ENCODE assay signal across 13 mouse cellular contexts in genomic region chr6:85132794-85133193, GRCm38 (mm10). TPM values are rescaled to one million over a fixed set of nuclear protein-coding genes. Genes with fewer than 3 reads are reported as not detected.
DNase-seq lines count a peak whose midpoint lies in the region; ATAC-seq and TF ChIP-seq lines count a peak whose summit lies in the region.
"Not testable (repeated sequence)": the region's sequence is repeated elsewhere in the genome, so short reads cannot be mapped to it uniquely, and the experiment has no call there.
"Had no signal": no experiment of that assay in that cellular context is flagged by ENCODE, and none has a peak within 500 bp of the region (broad histone marks: within the 10 kb centered on the region; RNA-seq: fewer than 3 reads in every experiment).

No protein-coding gene starts in this region.

- ATAC-seq in liver, embryonic 14.5 days (ENCODE audit: insufficient read depth) = not testable (repeated sequence)

- H3K4me3 ChIP-seq in E14TG2a.4 (replicated peaks; ENCODE audit: low read length); liver, embryonic 14.5 days (ENCODE audit: insufficient read depth in 1 of 2, low read depth in 2 of 2, low read length in 2 of 2): not testable (repeated sequence)

- peak; percentile 60 for DNase-seq in adrenal gland, postnatal 14 days
- peak; percentile 36 for DNase-seq in embryo, embryonic 10 days (ENCODE audit: low spot score)
- DNase-seq in heart, postnatal 36 days = peak; percentile 21 to 28
- DNase-seq in kidney, postnatal 4 days = peak; percentile 59 to 67
- DNase-seq in liver, embryonic 14.5 days (ENCODE audit: low read depth in 3 of 3, low spot score in 3 of 3) = not testable (repeated sequence)
- DNase-seq in ovary, postnatal 36 days (ENCODE audit: low spot score) = peak; percentile 35
- peak; percentile 37 for DNase-seq in thymus, postnatal 0 days (ENCODE audit: low spot score)

- not testable (repeated sequence) for H3K4me2 ChIP-seq in liver, embryonic 14.5 days (ENCODE audit: low read depth)

- TF ChIP-seq CTCF in E14TG2a.4 (conservative IDR thresholded peaks at IDR 0.05; ENCODE audit: low read length) = peak; percentile 43
- TF ChIP-seq CTCF in liver, embryonic 14.5 days (IDR thresholded peaks at IDR 0.05; ENCODE audit: low read depth) = peak; percentile 64

- H3K9ac ChIP-seq in liver, embryonic 14.5 days (replicated peaks) = not testable (repeated sequence)

- H3K9me3 ChIP-seq in E14TG2a.4 (ENCODE audit: low read length); liver, embryonic 14.5 days (ENCODE audit: control insufficient read depth, low read length): not testable (repeated sequence)

- not testable (repeated sequence) for H3K27ac ChIP-seq in liver, embryonic 14.5 days

- intact Hi-C loops in heart, postnatal 36 days (cut with DNase I) = loop anchor here (10.0 kb wide), 1 partner anchor 548 kb away; no protein-coding TSS in a partner anchor

- not testable (repeated sequence) for H3K27me3 ChIP-seq in E14TG2a.4 (ENCODE audit: insufficient read depth, low read length); liver, embryonic 14.5 days (ENCODE audit: control insufficient read depth, insufficient read depth, low read length)

- WGBS in liver, embryonic 14.5 days (ENCODE audit: insufficient replicate concordance) = 35% methylated on average over 3 of the region's 3 CpGs

- H3K4me1 ChIP-seq in E14TG2a.4 (replicated peaks; ENCODE audit: low read depth, low read length) = peaks cover 25% of the 10 kb centered on the region
- H3K4me1 ChIP-seq in liver, embryonic 14.5 days (replicated peaks; ENCODE audit: control insufficient read depth in 2 of 2, insufficient read depth in 2 of 2, low read length in 1 of 2) = not testable (repeated sequence)

- TF ChIP-seq EP300 in liver, embryonic 14.5 days (IDR thresholded peaks at IDR 0.05; ENCODE audit: low read depth) = not testable (repeated sequence)

- peaks cover 32% of the 10 kb centered on the region for H3K36me3 ChIP-seq in E14TG2a.4 (ENCODE audit: insufficient read depth, low read length)
- not testable (repeated sequence) for H3K36me3 ChIP-seq in liver, embryonic 14.5 days (replicated peaks; ENCODE audit: control insufficient read depth, insufficient read depth, low read depth)

RNA-seq across cellular contexts. Expression of gene Spr, which starts 4.8 kb away (rescaled TPM):
- total RNA-seq in adrenal gland, postnatal 14 days (2021) = 60.3 and 64.5 TPM in 2 replicates
- total RNA-seq in heart, postnatal 36 days (2021) = 10 to 100 TPM; 82.3 to 83.8 TPM
- 7.6 and 7.9 TPM in 2 replicates for polyA plus RNA-seq in liver, embryonic 14.5 days (2012; rRNA removed)
- 32.9 and 35.6 TPM in 2 replicates for polyA plus RNA-seq in liver, embryonic 14.5 days (2014; fragmentation: Nextera tagmentation; extraction: Ambion mirVana)
- polyA plus RNA-seq in thymus, postnatal 0 days (2015; fragmentation: Nextera tagmentation; extraction: Ambion mirVana) = 39.0 and 42.0 TPM in 2 replicates

RNA-seq across cellular contexts. Expression of gene Emx1, which starts 54.4 kb away (rescaled TPM):
- total RNA-seq in adrenal gland, postnatal 14 days (2021) = not detected in 2 replicates
- not detected for total RNA-seq in heart, postnatal 36 days (2021)
- polyA plus RNA-seq in liver, embryonic 14.5 days (2012; rRNA removed) = 0.03 and 0.12 TPM in 2 replicates
- polyA plus RNA-seq in liver, embryonic 14.5 days (2014; fragmentation: Nextera tagmentation; extraction: Ambion mirVana) = not detected in 2 replicates
- 0.10 TPM in 1 of 2 replicates, not detected in the other for polyA plus RNA-seq in thymus, postnatal 0 days (2015; fragmentation: Nextera tagmentation; extraction: Ambion mirVana)
- total RNA-seq: monocyte, adult 5-6 weeks had no signal
- polyA plus RNA-seq: erythroblast, embryonic 14.5 days; heart, embryonic 11.5 days; inflammation-experienced regulatory T-cells, adult 6 months; lung, embryonic 16.5 days had no signal
